28 mouse cellular contexts compared by ENCODE assay signal in genomic region chr9:78051677-78052076, GRCm38 (mm10). TPM values are rescaled to one million over a fixed set of nuclear protein-coding genes. Genes with fewer than 3 reads are reported as not detected.
A peak's percentile ranks its signal among the peaks of the same experiment; 100 is the strongest.
DNase-seq lines count a peak whose midpoint lies in the region; ATAC-seq lines count a peak whose summit lies in the region.
"Had no signal": no experiment of that assay in that cellular context is flagged by ENCODE, and none has a peak within 500 bp of the region (broad histone marks: within the 10 kb centered on the region; RNA-seq: fewer than 3 reads in every experiment).

Gene Gcm1 (plus strand): TSS chr9:78051924.

- intact Hi-C loops in gastrocnemius, postnatal 36 days (cut with DNase I) = no loop called here

- H3K27ac ChIP-seq in heart, embryonic 11.5 days (ENCODE audit: low read depth, low read length) = no peak within 1 kb of the TSS
- H3K27ac ChIP-seq: embryonic facial prominence, embryonic 10.5 days; heart, embryonic 15.5 days; hindbrain, embryonic 13.5 days; limb, embryonic 12.5 days; midbrain, embryonic 13.5 days had no signal

- no peaks in the 10 kb centered on the region for H3K9me3 ChIP-seq in heart, embryonic 11.5 days (replicated peaks; ENCODE audit: control insufficient read depth, low read length)
- H3K9me3 ChIP-seq: embryonic facial prominence, embryonic 10.5 days; heart, embryonic 15.5 days; hindbrain, embryonic 13.5 days; limb, embryonic 12.5 days; midbrain, embryonic 13.5 days had no signal

- no peaks in the 10 kb centered on the region for H3K27me3 ChIP-seq in heart, embryonic 11.5 days (ENCODE audit: control insufficient read depth, insufficient read depth, low read length)
- H3K27me3 ChIP-seq: heart, embryonic 15.5 days; hindbrain, embryonic 13.5 days; limb, embryonic 12.5 days; midbrain, embryonic 13.5 days had no signal

- WGBS in heart, embryonic 11.5 days (ENCODE audit: insufficient replicate concordance) = 56% methylated on average over 3 of the region's 3 CpGs

- no peaks in the 10 kb centered on the region for H3K36me3 ChIP-seq in heart, embryonic 11.5 days (ENCODE audit: control insufficient read depth, insufficient read depth, low read length)
- H3K36me3 ChIP-seq: embryonic facial prominence, embryonic 10.5 days; heart, embryonic 15.5 days; hindbrain, embryonic 13.5 days; limb, embryonic 12.5 days; midbrain, embryonic 13.5 days had no signal

- no peak within 1 kb of the TSS for H3K9ac ChIP-seq in heart, embryonic 11.5 days (ENCODE audit: low read depth, low read length)
- H3K9ac ChIP-seq: forebrain, postnatal 0 days; heart, embryonic 15.5 days; hindbrain, embryonic 13.5 days; limb, embryonic 12.5 days; liver, postnatal 0 days; midbrain, embryonic 13.5 days had no signal

- DNase-seq in heart, adult 11 months = peak; percentile 54
- DNase-seq in kidney, adult 8-10 months = peak; percentile 35 to 77
- DNase-seq in kidney, postnatal 10 days = peak; percentile 19
- DNase-seq in cerebellum, adult 11 months = no peak
- no peak for DNase-seq in gastrocnemius, postnatal 36 days
- DNase-seq in T-cell, adult 2 months (ENCODE audit: low spot score) = no peak
- DNase-seq: adrenal gland, postnatal 25 days; cerebellum, postnatal 10 days; forebrain, postnatal 0 days; gastrocnemius, postnatal 25 days; heart, postnatal 36 days; liver, postnatal 0 days; lung, postnatal 10 days; right cerebral cortex, postnatal 14 days; spleen, adult 18-20 months had no signal

- ATAC-seq in heart, embryonic 11.5 days (replicated peaks; ENCODE audit: insufficient number of reproducible peaks, low FRiP score, low TSS enrichment) = no peak
- ATAC-seq: forebrain, postnatal 0 days; liver, postnatal 0 days; midbrain, embryonic 13.5 days had no signal

- no peak within 1 kb of the TSS for H3K4me3 ChIP-seq in heart, embryonic 11.5 days (ENCODE audit: low read depth, low read length)
- H3K4me3 ChIP-seq: embryonic facial prominence, embryonic 10.5 days; heart, embryonic 15.5 days; hindbrain, embryonic 13.5 days; limb, embryonic 12.5 days; midbrain, embryonic 13.5 days had no signal

- H3K4me1 ChIP-seq in heart, embryonic 11.5 days (ENCODE audit: control insufficient read depth, insufficient read depth, low read length) = no peaks in the 10 kb centered on the region
- H3K4me1 ChIP-seq: hindbrain, embryonic 13.5 days; midbrain, embryonic 13.5 days had no signal

- H3K4me2 ChIP-seq in heart, embryonic 11.5 days = no peak within 1 kb of the TSS
- H3K4me2 ChIP-seq: heart, embryonic 15.5 days; hindbrain, embryonic 13.5 days; limb, embryonic 12.5 days; liver, embryonic 11.5 days; midbrain, embryonic 13.5 days had no signal

RNA-seq across cellular contexts. Expression of gene Gcm1, which starts in this region (rescaled TPM):
- not detected in 2 replicates for polyA plus RNA-seq in heart, embryonic 11.5 days (2014; fragmentation: Nextera tagmentation; extraction: Ambion mirVana)
- total RNA-seq in gastrocnemius, postnatal 36 days (2021) = not detected
- total RNA-seq: adrenal gland, postnatal 25 days; forebrain, postnatal 0 days; gastrocnemius, postnatal 25 days; heart, adult 8-10 months; heart, postnatal 36 days; left cerebral cortex, postnatal 14 days; megakaryocyte progenitor cell, adult 5-6 weeks; monocyte, adult 5-6 weeks had no signal
- polyA plus RNA-seq: brain, embryonic 14.5 days; cortical plate, adult 2 months; forebrain, postnatal 0 days; heart, embryonic 15.5 days; hindbrain, embryonic 13.5 days; limb, embryonic 12.5 days; liver, embryonic 11.5 days; liver, postnatal 0 days had no signal

Comparison
In these comparisons a context has a peak if more than half of its experiments do, and no peak if none do; other contexts are left out.
1. DNase-seq: peak in heart, adult 11 months (single experiment), kidney, adult 8-10 months (2 of 2) and kidney, postnatal 10 days (single experiment); none in cerebellum, adult 11 months (single experiment), gastrocnemius, postnatal 36 days (0 of 2) and T-cell, adult 2 months (single experiment).